Mouse (Mus musculus): Measurements from ENCODE around the gene Naa25. TPM values are rescaled to one million over a fixed set of nuclear protein-coding genes. Genes with fewer than 3 reads are reported as not detected.

Naa25 gene
- polyA plus RNA-seq, 1 experiment, result 15.3 TPM

GRCm38 (mm10) chr5:121410975-121411374 lies 13.2 kb downstream of the Naa25 start:
- no peak overlapping the region for H3K4me3 ChIP-seq (ENCODE audit: insufficient read depth, low read depth, low read length)
- H3K4me1 ChIP-seq (ENCODE audit: control insufficient read depth, insufficient read depth, insufficient read length, low read length), result no peaks in the 10 kb centered on the region
- no peak overlapping the region for H3K27ac ChIP-seq (replicated peaks; ENCODE audit: low read depth, low read length)

- no peaks in the 10 kb centered on the region for H3K4me1 ChIP-seq (ENCODE audit: control insufficient read depth, insufficient read depth, insufficient read length, low read length)
- no peak overlapping the region for H3K4me3 ChIP-seq (ENCODE audit: insufficient read depth, low read depth, low read length)
- H3K27ac ChIP-seq (replicated peaks; ENCODE audit: low read depth, low read length), result no peak overlapping the region
Measured at GRCm38 (mm10) chr5:121420721-121421120, 23.0 kb downstream of the Naa25 start.

GRCm38 (mm10) chr5:121422787-121423186 lies 25.1 kb downstream of the Naa25 start:
- H3K4me3 ChIP-seq (ENCODE audit: insufficient read depth, low read depth, low read length), result no peak overlapping the region
- no peak overlapping the region for H3K27ac ChIP-seq (replicated peaks; ENCODE audit: low read depth, low read length)
- no peaks in the 10 kb centered on the region for H3K4me1 ChIP-seq (ENCODE audit: control insufficient read depth, insufficient read depth, insufficient read length, low read length)

- Histone ChIP-seq H3K4me3 (ENCODE audit: insufficient read depth, low read depth, low read length) (no peak overlapping the region), H3K27ac (replicated peaks; ENCODE audit: low read depth, low read length) (no peak overlapping the region), H3K4me1 (ENCODE audit: control insufficient read depth, insufficient read depth, insufficient read length, low read length) (no peaks in the 10 kb centered on the region)
Measured at GRCm38 (mm10) chr5:121423297-121423696, 25.6 kb downstream of the Naa25 start.

- Histone ChIP-seq H3K4me3 (ENCODE audit: insufficient read depth, low read depth, low read length) (no peak overlapping the region), H3K4me1 (ENCODE audit: control insufficient read depth, insufficient read depth, insufficient read length, low read length) (no peaks in the 10 kb centered on the region), H3K27ac (replicated peaks; ENCODE audit: low read depth, low read length) (no peak overlapping the region)
Measured at GRCm38 (mm10) chr5:121428954-121429353, 31.2 kb downstream of the Naa25 start.

GRCm38 (mm10) chr5:121438131-121438530 lies 40.4 kb downstream of the Naa25 start:
- no peak overlapping the region for H3K4me3 ChIP-seq (ENCODE audit: insufficient read depth, low read depth, low read length)
- H3K4me1 ChIP-seq (ENCODE audit: control insufficient read depth, insufficient read depth, insufficient read length, low read length), result no peaks in the 10 kb centered on the region
- H3K27ac ChIP-seq (replicated peaks; ENCODE audit: low read depth, low read length), result no peak overlapping the region

- no peaks in the 10 kb centered on the region for H3K4me1 ChIP-seq (ENCODE audit: control insufficient read depth, insufficient read depth, insufficient read length, low read length)
- no peak overlapping the region for H3K4me3 ChIP-seq (ENCODE audit: insufficient read depth, low read depth, low read length)
- no peak overlapping the region for H3K27ac ChIP-seq (replicated peaks; ENCODE audit: low read depth, low read length)
Measured at GRCm38 (mm10) chr5:121438756-121439155, 41.0 kb downstream of the Naa25 start.

- H3K27ac ChIP-seq (replicated peaks; ENCODE audit: low read depth, low read length), result no peak overlapping the region
Measured at GRCm38 (mm10) chr5:121443548-121443947, 45.8 kb downstream of the Naa25 start.

GRCm38 (mm10) chr5:121444870-121445269 lies 47.1 kb downstream of the Naa25 start:
- no peak overlapping the region for H3K27ac ChIP-seq (replicated peaks; ENCODE audit: low read depth, low read length)
- no peak overlapping the region for H3K4me3 ChIP-seq (ENCODE audit: insufficient read depth, low read depth, low read length)
- H3K4me1 ChIP-seq (ENCODE audit: control insufficient read depth, insufficient read depth, insufficient read length, low read length), result no peaks in the 10 kb centered on the region

More at GRCm38 (mm10) chr5:121443548-121443947, 45.8 kb downstream of the Naa25 start:
- no peaks in the 10 kb centered on the region for H3K4me1 ChIP-seq (ENCODE audit: control insufficient read depth, insufficient read depth, insufficient read length, low read length)
- H3K4me3 ChIP-seq (ENCODE audit: insufficient read depth, low read depth, low read length), result no peak overlapping the region

GRCm38 (mm10) chr5:121448450-121448849 lies 50.7 kb downstream of the Naa25 start:
- Histone ChIP-seq H3K27ac (replicated peaks; ENCODE audit: low read depth, low read length) (no peak overlapping the region), H3K4me3 (ENCODE audit: insufficient read depth, low read depth, low read length) (no peak overlapping the region), H3K4me1 (ENCODE audit: control insufficient read depth, insufficient read depth, insufficient read length, low read length) (peaks cover under 1% of the 10 kb centered on the region; the same call in 1 of the 2 replicates)

GRCm38 (mm10) chr5:121449976-121450375 lies 52.2 kb downstream of the Naa25 start:
- Histone ChIP-seq H3K4me3 (ENCODE audit: insufficient read depth, low read depth, low read length) (no peak overlapping the region), H3K4me1 (ENCODE audit: control insufficient read depth, insufficient read depth, insufficient read length, low read length) (peaks cover 10% of the 10 kb centered on the region), H3K27ac (replicated peaks; ENCODE audit: low read depth, low read length) (no peak overlapping the region)

GRCm38 (mm10) chr5:121450476-121450875 lies 52.7 kb downstream of the Naa25 start:
- 0 out of 2 replicates have a peak overlapping the region, but pooled peaks have one; percentile 6 for H3K27ac ChIP-seq (replicated peaks; ENCODE audit: low read depth, low read length)

GRCm38 (mm10) chr5:121451203-121451602 lies 53.5 kb downstream of the Naa25 start:
- Histone ChIP-seq H3K4me3 (ENCODE audit: insufficient read depth, low read depth, low read length) (peak overlapping the region; percentile 85), H3K4me1 (ENCODE audit: control insufficient read depth, insufficient read depth, insufficient read length, low read length) (peaks cover 10% of the 10 kb centered on the region), H3K27ac (replicated peaks; ENCODE audit: low read depth, low read length) (no peak overlapping the region)

More at GRCm38 (mm10) chr5:121450476-121450875, 52.7 kb downstream of the Naa25 start:
- Histone ChIP-seq H3K4me1 (ENCODE audit: control insufficient read depth, insufficient read depth, insufficient read length, low read length) (peaks cover 10% of the 10 kb centered on the region), H3K4me3 (ENCODE audit: insufficient read depth, low read depth, low read length) (peak overlapping the region; percentile 3; the same call in 1 of the 2 replicates)

GRCm38 (mm10) chr5:121451644-121452025 lies 53.9 kb downstream of the Naa25 start, which contains the start of gene Tmem116:
Gene Tmem116, plus strand, starts transcription at chr5:121451893.
- Histone ChIP-seq H3K4me1 (ENCODE audit: control insufficient read depth, insufficient read depth, insufficient read length, low read length) (peaks cover 10% of the 10 kb centered on the region), H3K4me3 (ENCODE audit: insufficient read depth, low read depth, low read length) (peak within 1 kb of the TSS; percentile 85), H3K27ac (replicated peaks; ENCODE audit: low read depth, low read length) (peak within 1 kb of the TSS; percentile 99)

- Histone ChIP-seq H3K4me1 (ENCODE audit: control insufficient read depth, insufficient read depth, insufficient read length, low read length) (peaks cover 10% of the 10 kb centered on the region), H3K4me3 (ENCODE audit: insufficient read depth, low read depth, low read length) (peak within 1 kb of the TSS; percentile 85), H3K27ac (replicated peaks; ENCODE audit: low read depth, low read length) (peak within 1 kb of the TSS; percentile 99)
Measured at GRCm38 (mm10) chr5:121452026-121452869, 54.5 kb downstream of the Naa25 start, which contains the start of gene Erp29. Gene Erp29, minus strand, starts transcription at chr5:121452506.

GRCm38 (mm10) chr5:121452906-121453305 lies 55.2 kb downstream of the Naa25 start:
- Histone ChIP-seq H3K4me3 (ENCODE audit: insufficient read depth, low read depth, low read length) (peak overlapping the region; percentile 76), H3K27ac (replicated peaks; ENCODE audit: low read depth, low read length) (peak overlapping the region; percentile 99), H3K4me1 (ENCODE audit: control insufficient read depth, insufficient read depth, insufficient read length, low read length) (peaks cover 10% of the 10 kb centered on the region)
